Mouse (Mus musculus): ENCODE measurements around the gene Ppm1a. TPM values are rescaled to one million over a fixed set of nuclear protein-coding genes. Genes with fewer than 3 reads are reported as not detected.

The Ppm1a gene
- 117 and 121 TPM in 2 replicates for total RNA-seq (2012; rRNA removed)

DNA sequence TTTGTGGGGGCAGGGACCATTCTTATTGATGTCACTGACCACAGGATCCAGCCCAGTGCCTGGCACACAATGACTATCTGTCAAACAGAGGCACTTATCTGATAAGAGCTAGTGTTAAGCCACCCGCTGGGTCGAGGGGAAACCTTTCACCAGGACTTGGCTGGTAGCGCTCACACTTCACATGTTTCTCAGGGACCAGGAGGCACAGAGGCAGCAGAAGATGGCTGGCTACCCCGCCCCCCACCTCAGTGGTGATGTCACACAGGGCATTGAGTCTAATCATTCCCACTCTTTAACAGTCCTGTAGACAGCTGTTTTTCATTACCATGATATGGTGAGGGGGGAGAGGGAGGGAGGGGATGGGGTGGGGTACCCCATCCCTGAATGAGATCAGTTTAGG lies at the start of gene Ppm1a:
TSS of gene Ppm1a (plus strand) at position 370 of the 400 bp plus-strand sequence.
- no peak for DNase-seq (ENCODE audit: low read depth, low spot score)
- TF ChIP-seq HCFC1 (IDR thresholded peaks at IDR 0.05; ENCODE audit: borderline replicate concordance, insufficient read depth, low read length) (no peak), ZNF384 (IDR thresholded peaks at IDR 0.05; ENCODE audit: low read depth, low read length) (no peak), MAFK (IDR thresholded peaks at IDR 0.05; ENCODE audit: insufficient read depth, low read depth, low read length) (no peak), CHD2 (IDR thresholded peaks at IDR 0.05; ENCODE audit: low read depth, low read length) (no peak), ZC3H11A (IDR thresholded peaks at IDR 0.05; ENCODE audit: borderline replicate concordance, low read depth, low read length) (no peak)
- no peak within 1 kb of the TSS for H3K4me3 ChIP-seq (ENCODE audit: insufficient read depth in 1 of 2, low read depth in 1 of 2, low read length in 2 of 2, poor library complexity in 1 of 2, severe bottlenecking in 1 of 2)
- in situ Hi-C loops (cut with MboI; ENCODE audit: low sequenced_read_pairs in 2 of 2, unreplicated experiment in 2 of 2): no loop called here
- peak within 1 kb of the TSS; percentile 2; the same call in 1 of the 2 replicates for H3K27ac ChIP-seq (ENCODE audit: insufficient read depth, low read depth, low read length, poor library complexity, severe bottlenecking)
- no peaks in the 10 kb centered on the region for H3K36me3 ChIP-seq (ENCODE audit: control insufficient read depth, insufficient read depth, low read length, poor library complexity, severe bottlenecking)
- H3K9ac ChIP-seq (ENCODE audit: insufficient read depth, low read depth, low read length, poor library complexity, severe bottlenecking): no peak within 1 kb of the TSS
- no peaks in the 10 kb centered on the region for H3K9me3 ChIP-seq (ENCODE audit: control insufficient read depth, insufficient read depth, low read depth, low read length)
- H3K4me1 ChIP-seq (ENCODE audit: control insufficient read depth in 2 of 2, insufficient read depth in 2 of 2, low read length in 2 of 2, poor library complexity in 1 of 2): peaks cover 3 to 13% of the 10 kb centered on the region in 2 experiments; a peak in 2 of 4 replicates

DNA sequence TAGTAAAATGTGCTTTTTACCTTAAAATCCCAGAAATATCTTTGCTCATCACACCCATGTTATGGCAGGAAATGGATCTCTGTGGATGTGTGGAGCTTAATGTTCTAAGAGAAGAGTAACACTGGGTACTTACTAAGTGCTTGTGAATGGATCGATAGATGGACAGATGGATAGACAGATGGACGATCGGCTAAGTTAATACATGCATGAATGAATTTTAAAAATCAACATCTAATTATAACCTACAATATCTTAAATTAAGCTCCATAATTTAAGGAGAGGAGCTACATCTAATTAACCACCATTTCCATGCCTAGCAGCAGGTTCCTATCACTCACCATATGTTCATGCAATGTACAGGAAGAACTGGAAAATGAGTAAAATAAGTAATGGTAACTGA lies 47.3 kb upstream of the Ppm1a start:
- TF ChIP-seq CHD2 (IDR thresholded peaks at IDR 0.05; ENCODE audit: low read depth, low read length): no peak
- TF ChIP-seq MAFK (IDR thresholded peaks at IDR 0.05; ENCODE audit: insufficient read depth, low read depth, low read length): no peak
- TF ChIP-seq ZC3H11A (IDR thresholded peaks at IDR 0.05; ENCODE audit: borderline replicate concordance, low read depth, low read length): no peak
- no peak for TF ChIP-seq ZNF384 (IDR thresholded peaks at IDR 0.05; ENCODE audit: low read depth, low read length)
- no peak for TF ChIP-seq HCFC1 (IDR thresholded peaks at IDR 0.05; ENCODE audit: borderline replicate concordance, insufficient read depth, low read length)

DNA sequence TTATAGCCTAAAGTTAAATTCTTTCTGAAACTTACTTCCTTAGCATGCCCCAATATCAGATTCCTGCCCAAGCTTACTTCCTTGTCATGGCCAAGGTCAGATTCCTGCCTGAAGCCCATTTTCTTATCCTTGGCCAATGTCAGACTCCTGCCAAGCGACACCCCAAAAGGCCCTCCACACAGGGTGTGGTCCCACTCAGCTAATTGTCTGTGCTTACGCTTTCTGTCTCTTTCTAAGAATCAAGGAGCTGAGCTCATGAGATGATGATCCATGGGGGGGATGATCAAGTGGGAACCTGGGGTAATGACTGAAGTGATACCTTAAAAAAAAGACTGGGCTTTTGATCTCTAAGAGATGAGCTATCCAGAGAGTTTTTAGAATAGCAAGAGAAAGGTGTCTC lies 42.4 kb upstream of the Ppm1a start:
- TF ChIP-seq ZC3H11A (IDR thresholded peaks at IDR 0.05; ENCODE audit: borderline replicate concordance, low read depth, low read length): no peak
- TF ChIP-seq CHD2 (IDR thresholded peaks at IDR 0.05; ENCODE audit: low read depth, low read length): no peak
- no peak for TF ChIP-seq MAFK (IDR thresholded peaks at IDR 0.05; ENCODE audit: insufficient read depth, low read depth, low read length)
- TF ChIP-seq HCFC1 (IDR thresholded peaks at IDR 0.05; ENCODE audit: borderline replicate concordance, insufficient read depth, low read length): no peak
- no peak for TF ChIP-seq ZNF384 (IDR thresholded peaks at IDR 0.05; ENCODE audit: low read depth, low read length)
- no peak for DNase-seq (ENCODE audit: low read depth, low spot score)
- peaks cover 3 to 12% of the 10 kb centered on the region in 2 experiments; a peak in 3 of 4 replicates for H3K4me1 ChIP-seq (ENCODE audit: control insufficient read depth in 2 of 2, insufficient read depth in 2 of 2, low read length in 2 of 2, poor library complexity in 1 of 2)
- H3K4me3 ChIP-seq (ENCODE audit: insufficient read depth in 1 of 2, low read depth in 1 of 2, low read length in 2 of 2, poor library complexity in 1 of 2, severe bottlenecking in 1 of 2): no peak overlapping the region
- in situ Hi-C loops (cut with MboI; ENCODE audit: low sequenced_read_pairs in 2 of 2, unreplicated experiment in 2 of 2): no loop called here
- H3K9ac ChIP-seq (ENCODE audit: insufficient read depth, low read depth, low read length, poor library complexity, severe bottlenecking): no peak overlapping the region
- H3K9me3 ChIP-seq (ENCODE audit: control insufficient read depth, insufficient read depth, low read depth, low read length): no peaks in the 10 kb centered on the region
- H3K36me3 ChIP-seq (ENCODE audit: control insufficient read depth, insufficient read depth, low read length, poor library complexity, severe bottlenecking): no peaks in the 10 kb centered on the region
- H3K27ac ChIP-seq (ENCODE audit: insufficient read depth, low read depth, low read length, poor library complexity, severe bottlenecking): no peak overlapping the region

More for the DNA sequence above, 47.3 kb upstream of the Ppm1a start:
- Histone ChIP-seq H3K4me3 (ENCODE audit: insufficient read depth in 1 of 2, low read depth in 1 of 2, low read length in 2 of 2, poor library complexity in 1 of 2, severe bottlenecking in 1 of 2) (no peak overlapping the region), H3K27ac (ENCODE audit: insufficient read depth, low read depth, low read length, poor library complexity, severe bottlenecking) (no peak overlapping the region), H3K9me3 (ENCODE audit: control insufficient read depth, insufficient read depth, low read depth, low read length) (no peaks in the 10 kb centered on the region), H3K9ac (ENCODE audit: insufficient read depth, low read depth, low read length, poor library complexity, severe bottlenecking) (no peak overlapping the region), H3K36me3 (ENCODE audit: control insufficient read depth, insufficient read depth, low read length, poor library complexity, severe bottlenecking) (no peaks in the 10 kb centered on the region), H3K4me1 (ENCODE audit: control insufficient read depth in 2 of 2, insufficient read depth in 2 of 2, low read length in 2 of 2, poor library complexity in 1 of 2) (no peaks in the 10 kb centered on the region)
- no peak for DNase-seq (ENCODE audit: low read depth, low spot score)
- in situ Hi-C loops (cut with MboI; ENCODE audit: low sequenced_read_pairs in 2 of 2, unreplicated experiment in 2 of 2): no loop called here

DNA sequence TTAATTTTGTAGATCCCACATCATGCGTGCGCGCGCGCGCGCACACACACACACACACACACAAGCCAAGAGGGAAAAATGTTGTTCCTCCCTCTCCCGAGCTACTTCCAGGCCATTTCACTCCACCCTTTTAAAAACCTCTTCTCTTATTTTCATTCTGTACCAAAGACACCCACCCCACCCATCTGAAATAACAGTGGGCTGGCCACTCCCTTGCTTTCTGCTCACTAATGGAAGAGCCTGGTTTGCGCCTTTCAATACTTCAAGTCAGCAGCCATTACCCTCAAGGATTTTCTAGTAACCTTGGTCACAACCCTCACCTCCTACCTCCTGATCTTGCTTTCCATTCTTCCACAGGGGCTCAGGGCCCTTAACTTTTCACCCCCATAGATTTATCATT lies 41.4 kb upstream of the Ppm1a start:
- H3K36me3 ChIP-seq (ENCODE audit: control insufficient read depth, insufficient read depth, low read length, poor library complexity, severe bottlenecking): no peaks in the 10 kb centered on the region
- H3K4me1 ChIP-seq (ENCODE audit: control insufficient read depth in 2 of 2, insufficient read depth in 2 of 2, low read length in 2 of 2, poor library complexity in 1 of 2): peaks cover 3 to 12% of the 10 kb centered on the region in 2 experiments; a peak in 3 of 4 replicates
- TF ChIP-seq MAFK (IDR thresholded peaks at IDR 0.05; ENCODE audit: insufficient read depth, low read depth, low read length): no peak
- TF ChIP-seq ZNF384 (IDR thresholded peaks at IDR 0.05; ENCODE audit: low read depth, low read length): no peak
- no peak for TF ChIP-seq ZC3H11A (IDR thresholded peaks at IDR 0.05; ENCODE audit: borderline replicate concordance, low read depth, low read length)
- TF ChIP-seq CHD2 (IDR thresholded peaks at IDR 0.05; ENCODE audit: low read depth, low read length): no peak
- TF ChIP-seq HCFC1 (IDR thresholded peaks at IDR 0.05; ENCODE audit: borderline replicate concordance, insufficient read depth, low read length): no peak
- H3K4me3 ChIP-seq (ENCODE audit: insufficient read depth in 1 of 2, low read depth in 1 of 2, low read length in 2 of 2, poor library complexity in 1 of 2, severe bottlenecking in 1 of 2): no peak overlapping the region
- peak; percentile 38 for DNase-seq (ENCODE audit: low read depth, low spot score)
- H3K9ac ChIP-seq (ENCODE audit: insufficient read depth, low read depth, low read length, poor library complexity, severe bottlenecking): no peak overlapping the region
- no peaks in the 10 kb centered on the region for H3K9me3 ChIP-seq (ENCODE audit: control insufficient read depth, insufficient read depth, low read depth, low read length)
- H3K27ac ChIP-seq (ENCODE audit: insufficient read depth, low read depth, low read length, poor library complexity, severe bottlenecking): no peak overlapping the region; the same call in 1 of the 2 replicates
- in situ Hi-C loops (cut with MboI; ENCODE audit: low sequenced_read_pairs in 2 of 2, unreplicated experiment in 2 of 2): no loop called here

Measured in ES-E14 (cell line).